ENCODE assay signal across 8 mouse cellular contexts in the genomic region with DNA sequence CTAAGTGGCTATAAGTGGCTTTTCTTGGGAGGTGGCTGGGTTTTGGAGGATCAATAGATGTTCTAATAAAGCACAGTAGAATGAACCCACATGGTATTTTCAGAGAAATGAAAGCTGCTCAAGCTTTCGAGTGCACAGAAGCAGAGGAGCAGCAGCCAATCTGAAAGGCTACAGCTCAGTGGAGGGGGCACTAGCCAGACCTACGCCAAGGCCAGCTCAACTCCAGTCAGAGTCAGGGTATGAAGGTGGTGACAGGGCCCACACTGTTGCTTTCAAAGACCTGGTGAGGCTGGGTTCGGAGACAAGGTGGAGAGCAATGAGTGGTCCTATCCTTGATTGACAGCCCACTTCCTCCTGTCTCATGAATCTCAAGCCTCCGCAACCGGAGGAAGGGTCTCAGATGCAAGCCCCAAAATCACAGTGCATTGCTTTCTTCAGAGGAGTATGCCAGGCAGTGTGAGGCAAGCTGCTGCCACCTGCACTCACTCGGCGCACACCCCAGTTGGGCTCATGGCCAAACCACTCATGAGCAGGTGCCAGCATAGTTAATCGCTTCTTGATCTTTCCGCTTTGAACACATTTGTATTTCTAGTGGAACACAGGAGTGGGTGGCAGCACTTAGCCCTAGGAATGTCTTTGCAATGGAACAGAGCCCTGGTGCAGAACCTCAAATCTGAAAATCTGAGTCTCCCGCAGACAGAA.
DNase-seq lines count a peak whose midpoint lies in the region; ATAC-seq and TF ChIP-seq lines count a peak whose summit lies in the region.

No protein-coding gene starts in this region.

- TF ChIP-seq POLR2A in heart, adult 2 months (IDR thresholded peaks at IDR 0.05; ENCODE audit: insufficient read depth, low read depth, low read length), result no peak

- no peak overlapping the region for H3K4me3 ChIP-seq in heart, adult 2 months

- no peak overlapping the region for H3K27ac ChIP-seq in heart, adult 2 months

- no peaks in the 10 kb centered on the region for H3K36me3 ChIP-seq in heart, adult 2 months (ENCODE audit: control insufficient read depth, insufficient read depth, low read length)

- no peak for ATAC-seq in erythroblast, adult 5-6 weeks (replicated peaks; ENCODE audit: low FRiP score, poor library complexity, severe bottlenecking)

- H3K4me1 ChIP-seq in heart, adult 2 months (ENCODE audit: control insufficient read depth, insufficient read depth, low read length), result peaks cover 5% of the 10 kb centered on the region

- no peaks in the 10 kb centered on the region for H3K27me3 ChIP-seq in heart, adult 2 months (ENCODE audit: control insufficient read depth, insufficient read depth, low read length)

- DNase-seq in adrenal gland, postnatal 10 days, result peak; percentile 45
- DNase-seq in adrenal gland, postnatal 4 days (ENCODE audit: low spot score in 2 of 2), result no peak
- peak; percentile 63 for DNase-seq in cerebellum, adult 11 months
- peak; percentile 78 for DNase-seq in kidney, adult 18-20 months
- peak; percentile 43 to 78 for DNase-seq in left cerebral cortex, adult 8-10 months (ENCODE audit: low spot score in 2 of 2)
- DNase-seq in ovary, postnatal 36 days (ENCODE audit: low spot score), result peak; percentile 41
- DNase-seq in heart, adult 2 months, result no peak

- 76% methylated on average over 10 of the region's 10 CpGs for WGBS in heart, adult 2 months

- H3K9ac ChIP-seq in heart, adult 2 months (ENCODE audit: low read depth, low read length), result no peak overlapping the region

- TF ChIP-seq EP300 in heart, adult 2 months (IDR thresholded peaks at IDR 0.05; ENCODE audit: insufficient read depth, low read depth, low read length), result no peak

- H3K79me2 ChIP-seq in heart, adult 2 months (replicated peaks; ENCODE audit: control insufficient read depth, insufficient read depth, low read length), result no peaks in the 10 kb centered on the region

- intact Hi-C loops in heart, adult 2 months (cut with DNase I), result no loop called here

- no peak for TF ChIP-seq CTCF in heart, adult 2 months (IDR thresholded peaks at IDR 0.05)

Comparison
In these comparisons a context has a peak if more than half of its experiments do, and no peak if none do; other contexts are left out.
1. DNase-seq: peak in adrenal gland, postnatal 10 days (single experiment), cerebellum, adult 11 months (single experiment), kidney, adult 18-20 months (single experiment), left cerebral cortex, adult 8-10 months (2 of 2) and ovary, postnatal 36 days (single experiment); none in adrenal gland, postnatal 4 days (0 of 2) and heart, adult 2 months (0 of 2).